10 mouse cellular contexts compared by ENCODE assay signal in genomic region chr6:83237123-83237522, GRCm38 (mm10). TPM values are rescaled to one million over a fixed set of nuclear protein-coding genes. Genes with fewer than 3 reads are reported as not detected.
A peak's percentile ranks its signal among the peaks of the same experiment; 100 is the strongest.
DNase-seq lines count a peak whose midpoint lies in the region; ATAC-seq and TF ChIP-seq lines count a peak whose summit lies in the region.
"Had no signal": no experiment of that assay in that cellular context is flagged by ENCODE, and none has a peak within 500 bp of the region (broad histone marks: within the 10 kb centered on the region; RNA-seq: fewer than 3 reads in every experiment).

No protein-coding gene starts in this region.

- intact Hi-C loops in heart, adult 2 months (cut with DNase I) = no loop called here

- no peaks in the 10 kb centered on the region for H3K36me3 ChIP-seq in heart, embryonic 12.5 days
- H3K36me3 ChIP-seq in heart, adult 2 months (ENCODE audit: control insufficient read depth, insufficient read depth, low read length) = no peaks in the 10 kb centered on the region
- no peaks in the 10 kb centered on the region for H3K36me3 ChIP-seq in ES-E14 (ENCODE audit: control insufficient read depth, insufficient read depth, low read length, poor library complexity, severe bottlenecking)
- no peaks in the 10 kb centered on the region for H3K36me3 ChIP-seq in hindbrain, embryonic 12.5 days

- no peak for TF ChIP-seq CTCF in heart, adult 2 months (IDR thresholded peaks at IDR 0.05)
- TF ChIP-seq CTCF in cerebellum, adult 2 months (IDR thresholded peaks at IDR 0.05; ENCODE audit: borderline replicate concordance, insufficient read depth, low read depth, low read length) = no peak
- no peak for TF ChIP-seq CTCF in layer of hippocampus, adult 2 months (conservative IDR thresholded peaks at IDR 0.05)

- DNase-seq in heart, adult 2 months = no peak
- DNase-seq in ES-E14 (ENCODE audit: low read depth, low spot score) = no peak
- DNase-seq in lung, postnatal 36 days = peak; percentile 16
- DNase-seq in adrenal gland, adult 18-20 months (ENCODE audit: low spot score in 2 of 2) = no peak
- DNase-seq in cerebellum, adult 2 months = no peak
- DNase-seq in layer of hippocampus, adult 2 months (ENCODE audit: low spot score in 2 of 2) = no peak
- DNase-seq: cerebellum, postnatal 36 days had no signal

- H3K4me1 ChIP-seq in heart, embryonic 12.5 days (replicated peaks) = peaks cover 36% of the 10 kb centered on the region
- H3K4me1 ChIP-seq in heart, adult 2 months (ENCODE audit: control insufficient read depth, insufficient read depth, low read length) = no peaks in the 10 kb centered on the region
- peaks cover 6 to 10% of the 10 kb centered on the region in 2 experiments; a peak in 2 of 4 replicates for H3K4me1 ChIP-seq in ES-E14 (ENCODE audit: control insufficient read depth in 2 of 2, insufficient read depth in 2 of 2, low read length in 2 of 2, poor library complexity in 1 of 2)
- H3K4me1 ChIP-seq in hindbrain, embryonic 12.5 days = peaks cover 20% of the 10 kb centered on the region
- no peaks in the 10 kb centered on the region; the same call in 1 of the 2 replicates for H3K4me1 ChIP-seq in cerebellum, adult 2 months (ENCODE audit: control insufficient read depth, insufficient read depth, low read length)

- TF ChIP-seq EP300 in heart, adult 2 months (IDR thresholded peaks at IDR 0.05; ENCODE audit: insufficient read depth, low read depth, low read length) = no peak

- no peaks in the 10 kb centered on the region for H3K9me3 ChIP-seq in heart, embryonic 12.5 days (replicated peaks)
- no peaks in the 10 kb centered on the region for H3K9me3 ChIP-seq in ES-E14 (ENCODE audit: control insufficient read depth, insufficient read depth, low read depth, low read length)
- H3K9me3 ChIP-seq in hindbrain, embryonic 12.5 days (replicated peaks) = no peaks in the 10 kb centered on the region

- peak overlapping the region; percentile 57 for H3K4me2 ChIP-seq in heart, embryonic 12.5 days
- peak overlapping the region; percentile 43 for H3K4me2 ChIP-seq in hindbrain, embryonic 12.5 days (replicated peaks)

- no peaks in the 10 kb centered on the region for H3K79me2 ChIP-seq in heart, adult 2 months (replicated peaks; ENCODE audit: control insufficient read depth, insufficient read depth, low read length)

- in situ Hi-C loops in ES-E14 (cut with MboI; ENCODE audit: low sequenced_read_pairs in 2 of 2, unreplicated experiment in 2 of 2) = no loop called here

- no peak for TF ChIP-seq POLR2A in heart, adult 2 months (IDR thresholded peaks at IDR 0.05; ENCODE audit: insufficient read depth, low read depth, low read length)
- TF ChIP-seq POLR2A in cerebellum, adult 2 months (IDR thresholded peaks at IDR 0.05; ENCODE audit: borderline replicate concordance, insufficient read depth, low read length) = no peak

- 2% methylated on average over 9 of the region's 9 CpGs for WGBS in heart, embryonic 12.5 days
- 14% methylated on average over 9 of the region's 9 CpGs for WGBS in heart, adult 2 months
- 2% methylated on average over 9 of the region's 9 CpGs for WGBS in hindbrain, embryonic 12.5 days
- 8% methylated on average over 9 of the region's 9 CpGs for WGBS in cerebellum, adult 2 months

- no peak overlapping the region for H3K9ac ChIP-seq in heart, embryonic 12.5 days
- no peak overlapping the region for H3K9ac ChIP-seq in heart, adult 2 months (ENCODE audit: low read depth, low read length)
- peak overlapping the region; percentile 43; the same call in 1 of the 2 replicates for H3K9ac ChIP-seq in ES-E14 (ENCODE audit: insufficient read depth, low read depth, low read length, poor library complexity, severe bottlenecking)
- H3K9ac ChIP-seq in hindbrain, embryonic 12.5 days = peak overlapping the region; percentile 29; the same call in 1 of the 2 replicates

- peak overlapping the region; percentile 15 for H3K4me3 ChIP-seq in heart, embryonic 12.5 days
- no peak overlapping the region for H3K4me3 ChIP-seq in heart, adult 2 months
- H3K4me3 ChIP-seq in ES-E14 (ENCODE audit: insufficient read depth in 1 of 2, low read depth in 1 of 2, low read length in 2 of 2, poor library complexity in 1 of 2, severe bottlenecking in 1 of 2) = peak overlapping the region; percentile 5 to 33; a peak in 1 of 4 replicates
- H3K4me3 ChIP-seq in hindbrain, embryonic 12.5 days = no peak overlapping the region
- H3K4me3 ChIP-seq in cerebellum, adult 2 months (replicated peaks; ENCODE audit: insufficient read depth, low read depth, low read length) = no peak overlapping the region
- no peak overlapping the region for H3K4me3 ChIP-seq in layer of hippocampus, adult 2 months

- no peak for ATAC-seq in heart, embryonic 12.5 days (ENCODE audit: insufficient number of reproducible peaks, low FRiP score)
- ATAC-seq in hindbrain, embryonic 12.5 days (ENCODE audit: low FRiP score) = peak; percentile 32; the same call in 1 of the 2 replicates

- H3K27ac ChIP-seq in heart, embryonic 12.5 days (ENCODE audit: poor library complexity, severe bottlenecking) = no peak overlapping the region
- H3K27ac ChIP-seq in heart, adult 2 months = no peak overlapping the region
- no peak overlapping the region for H3K27ac ChIP-seq in ES-E14 (ENCODE audit: insufficient read depth, low read depth, low read length, poor library complexity, severe bottlenecking)
- no peak overlapping the region for H3K27ac ChIP-seq in hindbrain, embryonic 12.5 days
- H3K27ac ChIP-seq in cerebellum, adult 2 months (ENCODE audit: insufficient read depth, low read length) = no peak overlapping the region
- no peak overlapping the region for H3K27ac ChIP-seq in layer of hippocampus, adult 2 months

- peaks cover 37% of the 10 kb centered on the region for H3K27me3 ChIP-seq in heart, embryonic 12.5 days (replicated peaks)
- no peaks in the 10 kb centered on the region for H3K27me3 ChIP-seq in heart, adult 2 months (ENCODE audit: control insufficient read depth, insufficient read depth, low read length)
- peaks cover 49% of the 10 kb centered on the region for H3K27me3 ChIP-seq in hindbrain, embryonic 12.5 days
- no peaks in the 10 kb centered on the region for H3K27me3 ChIP-seq in cerebellum, adult 2 months (ENCODE audit: control insufficient read depth, insufficient read depth, low read length)

TF ChIP-seq in ES-E14, 5 proteins besides CTCF, POLR2A, EP300 and RAD21:
- no peak for TF ChIP-seq CHD2 (IDR thresholded peaks at IDR 0.05; ENCODE audit: low read depth, low read length)
- TF ChIP-seq ZC3H11A (IDR thresholded peaks at IDR 0.05; ENCODE audit: borderline replicate concordance, low read depth, low read length) = no peak
- no peak for TF ChIP-seq ZNF384 (IDR thresholded peaks at IDR 0.05; ENCODE audit: low read depth, low read length)
- no peak for TF ChIP-seq MAFK (IDR thresholded peaks at IDR 0.05; ENCODE audit: insufficient read depth, low read depth, low read length)
- TF ChIP-seq HCFC1 (IDR thresholded peaks at IDR 0.05; ENCODE audit: borderline replicate concordance, insufficient read depth, low read length) = no peak
TF ChIP-seq in ES-E14: peak in this region for 0.

RNA-seq across cellular contexts. Expression of gene Slc4a5, which starts 17.5 kb away (rescaled TPM):
- polyA plus RNA-seq in heart, embryonic 12.5 days (2016; fragmentation: Nextera tagmentation; extraction: Ambion mirVana) = 0.27 and 0.52 TPM in 2 replicates
- total RNA-seq in heart, adult 2 months (2021) = not detected
- polyA plus RNA-seq in heart, adult 2 months (2012; rRNA removed) = 0.61 TPM in 1 of 2 replicates, not detected in the other
- total RNA-seq in ES-E14 (2012; rRNA removed) = 100 and 104 TPM in 2 replicates
- polyA plus RNA-seq in hindbrain, embryonic 12.5 days (2016; fragmentation: Nextera tagmentation; extraction: Ambion mirVana) = 5.0 and 6.1 TPM in 2 replicates
- total RNA-seq in adrenal gland, adult 18-20 months (2021) = under 1 TPM in 1 of 2 experiments, not detected in 1; 0.07 TPM
- 2.8 and 5.8 TPM in 2 replicates for polyA plus RNA-seq in cerebellum, adult 2 months (2012; rRNA removed)
- total RNA-seq in layer of hippocampus, adult 2 months (2021) = under 1 TPM; 0.44 to 0.98 TPM
- total RNA-seq: monocyte, adult 5-6 weeks had no signal

Comparison
In these comparisons a context has a peak if more than half of its experiments do, and no peak if none do; other contexts are left out.
1. H3K4me3 ChIP-seq: peak in heart, embryonic 12.5 days (single experiment) and ES-E14 (2 of 2); none in heart, adult 2 months (single experiment), hindbrain, embryonic 12.5 days (single experiment), cerebellum, adult 2 months (single experiment) and layer of hippocampus, adult 2 months (single experiment).
2. H3K9ac ChIP-seq: peak in ES-E14 (single experiment) and hindbrain, embryonic 12.5 days (single experiment); none in heart, embryonic 12.5 days (single experiment) and heart, adult 2 months (single experiment).
3. RNA of gene Slc4a5, which starts 17.5 kb away (total RNA-seq): 100 to 104 TPM in ES-E14; 0.44 to 0.98 TPM in layer of hippocampus, adult 2 months, not detected in heart, adult 2 months and 0.07 TPM in adrenal gland, adult 18-20 months; every median in the first group is over 10 times any median in the second.